Mouse (Mus musculus): ENCODE results near the gene Plppr4. TPM values are rescaled to one million over a fixed set of nuclear protein-coding genes. Genes with fewer than 3 reads are reported as not detected.

Gene Plppr4
- polyA plus RNA-seq, 1 experiment: not detected

DNA sequence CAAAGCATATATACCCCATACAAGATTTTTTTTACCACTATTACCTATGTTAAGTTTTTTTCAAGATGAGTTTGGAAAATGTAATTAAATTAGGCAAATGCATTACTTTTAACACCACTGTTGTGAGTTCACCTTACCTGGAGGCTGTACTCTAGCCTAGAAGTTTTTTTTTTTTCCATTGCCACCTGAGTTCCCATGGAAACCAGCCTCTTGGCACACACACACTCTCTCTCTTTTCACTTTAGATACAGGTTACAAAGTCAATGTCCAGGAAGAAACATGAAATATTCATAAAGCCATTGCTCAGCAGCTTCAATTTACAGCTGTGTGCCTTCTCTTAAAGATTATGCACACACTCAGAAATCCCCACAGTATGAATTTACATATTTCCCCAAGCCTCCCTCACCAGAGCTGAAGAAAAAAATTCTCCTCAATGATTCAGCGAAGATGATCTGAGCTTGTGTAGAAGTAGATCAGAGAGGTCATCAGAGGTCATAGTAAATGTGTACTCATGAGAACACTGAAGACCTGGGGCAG, 59.9 kb downstream of the Plppr4 start:
- H3K4me1 ChIP-seq (ENCODE audit: control insufficient read depth, insufficient read depth, low read length): no peaks in the 10 kb centered on the region
- H3K4me3 ChIP-seq (ENCODE audit: insufficient read depth, low read length): no peak overlapping the region
- H3K27ac ChIP-seq (ENCODE audit: insufficient read depth, low read depth, low read length): no peak overlapping the region
- TF ChIP-seq CTCF (IDR thresholded peaks at IDR 0.05; ENCODE audit: low read depth, low read length): no peak

DNA sequence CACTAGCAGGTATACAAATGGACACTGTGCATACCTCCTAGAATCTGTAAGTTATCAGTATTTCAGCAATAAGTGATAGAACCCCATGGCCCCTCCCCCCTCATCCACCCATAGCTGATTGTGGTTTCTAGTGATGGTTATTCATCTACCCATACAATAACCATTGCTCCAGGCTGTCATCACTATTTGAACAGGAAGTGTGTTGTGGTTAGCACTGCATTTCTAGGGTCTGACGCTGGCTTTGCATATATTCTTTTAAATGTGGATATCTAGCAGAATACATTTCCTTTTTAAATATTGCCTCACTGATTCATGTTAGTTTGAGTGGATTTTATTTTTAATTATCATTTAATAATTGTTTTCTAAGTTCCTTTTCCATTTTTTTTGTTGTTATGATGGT, 62.9 kb downstream of the Plppr4 start:
- H3K4me1 ChIP-seq (ENCODE audit: control insufficient read depth, insufficient read depth, low read length): no peaks in the 10 kb centered on the region
- H3K4me3 ChIP-seq (ENCODE audit: insufficient read depth, low read length): no peak overlapping the region
- H3K27ac ChIP-seq (ENCODE audit: insufficient read depth, low read depth, low read length): no peak overlapping the region
- TF ChIP-seq CTCF (IDR thresholded peaks at IDR 0.05; ENCODE audit: low read depth, low read length) (no peak), POLR2A (IDR thresholded peaks at IDR 0.05; ENCODE audit: borderline replicate concordance, low read depth, low read length) (no peak)

DNA sequence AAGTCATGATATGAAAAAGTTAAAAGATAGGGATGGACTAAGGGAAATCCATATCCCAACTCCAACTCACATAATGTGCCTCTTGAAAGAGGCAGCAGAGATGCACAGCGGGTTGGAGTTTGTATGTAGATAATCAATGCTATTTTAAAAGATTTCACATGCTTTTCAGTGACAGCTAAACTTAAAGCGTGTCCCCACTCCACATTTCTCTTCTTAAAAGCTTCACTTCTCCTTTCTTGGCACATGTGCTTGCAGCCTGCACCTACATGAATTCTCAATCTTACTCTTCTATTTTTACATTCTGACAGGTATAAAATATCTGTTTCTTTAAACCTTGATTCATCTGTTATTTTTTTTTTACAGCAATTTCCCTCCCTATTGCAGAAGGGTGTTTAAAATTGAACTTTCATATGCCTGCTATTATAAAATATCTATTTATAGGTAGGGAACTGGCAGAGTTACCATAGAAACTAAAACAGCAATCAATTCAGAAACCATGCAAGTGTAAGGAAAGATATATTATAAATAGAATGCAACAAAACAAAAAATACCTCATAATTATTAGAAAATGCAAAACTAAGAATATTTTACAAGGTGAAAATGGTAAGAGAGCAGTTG, 66.3 kb downstream of the Plppr4 start:
- Histone ChIP-seq H3K4me3 (ENCODE audit: insufficient read depth, low read length) (no peak overlapping the region), H3K4me1 (ENCODE audit: control insufficient read depth, insufficient read depth, low read length) (no peaks in the 10 kb centered on the region), H3K27ac (ENCODE audit: insufficient read depth, low read depth, low read length) (no peak overlapping the region)
- TF ChIP-seq CTCF (IDR thresholded peaks at IDR 0.05; ENCODE audit: low read depth, low read length): no peak
- TF ChIP-seq POLR2A (IDR thresholded peaks at IDR 0.05; ENCODE audit: borderline replicate concordance, low read depth, low read length): no peak

Other genes starting within 250 kb of the Plppr4 start
- not detected in 2 replicates for gene Plppr5, start 214.0 kb upstream of the Plppr4 start, polyA plus RNA-seq (2012; ENCODE audit: insufficient read depth, insufficient read length, missing spikeins)

All from bone marrow macrophage, adult 2 months (primary cell).